Mouse (Mus musculus) erythroid progenitor cell, adult 5-6 weeks (primary cell): Measurements from ENCODE around the gene Arl5a. TPM values are rescaled to one million over a fixed set of nuclear protein-coding genes. Genes with fewer than 3 reads are reported as not detected.

Source experiments
- ATAC-seq: replicated peaks from 2 replicates; pipeline ENCODE4 v1.8.0; 2016; ENCODE audit warnings: moderate number of reproducible peaks, mild to moderate bottlenecking, moderate TSS enrichment, inconsistent platforms; ENCODE audit not compliant: poor library complexity, low FRiP score, severe bottlenecking
- total RNA-seq, 2 experiments: library from RNA; stranded (forward) in 1 of 2; stranded (reverse) in 1 of 2; fragments of 150-400 nt in 1 of 2; fragments of 186-747, 209-891 nt in 1 of 2; gene quantifications; 2 replicates each; pipeline versions ENCODE4 v1.2.3 to v1.2.4; 2015 to 2017; ENCODE audit warnings: low replicate concordance in 2 of 2

Arl5a gene
- total RNA-seq (2015; ENCODE audit: low replicate concordance) (23.5 and 24.9 TPM in 2 replicates), total RNA-seq (2017; ENCODE audit: low replicate concordance) (11.5 and 15.3 TPM in 2 replicates)

DNA sequence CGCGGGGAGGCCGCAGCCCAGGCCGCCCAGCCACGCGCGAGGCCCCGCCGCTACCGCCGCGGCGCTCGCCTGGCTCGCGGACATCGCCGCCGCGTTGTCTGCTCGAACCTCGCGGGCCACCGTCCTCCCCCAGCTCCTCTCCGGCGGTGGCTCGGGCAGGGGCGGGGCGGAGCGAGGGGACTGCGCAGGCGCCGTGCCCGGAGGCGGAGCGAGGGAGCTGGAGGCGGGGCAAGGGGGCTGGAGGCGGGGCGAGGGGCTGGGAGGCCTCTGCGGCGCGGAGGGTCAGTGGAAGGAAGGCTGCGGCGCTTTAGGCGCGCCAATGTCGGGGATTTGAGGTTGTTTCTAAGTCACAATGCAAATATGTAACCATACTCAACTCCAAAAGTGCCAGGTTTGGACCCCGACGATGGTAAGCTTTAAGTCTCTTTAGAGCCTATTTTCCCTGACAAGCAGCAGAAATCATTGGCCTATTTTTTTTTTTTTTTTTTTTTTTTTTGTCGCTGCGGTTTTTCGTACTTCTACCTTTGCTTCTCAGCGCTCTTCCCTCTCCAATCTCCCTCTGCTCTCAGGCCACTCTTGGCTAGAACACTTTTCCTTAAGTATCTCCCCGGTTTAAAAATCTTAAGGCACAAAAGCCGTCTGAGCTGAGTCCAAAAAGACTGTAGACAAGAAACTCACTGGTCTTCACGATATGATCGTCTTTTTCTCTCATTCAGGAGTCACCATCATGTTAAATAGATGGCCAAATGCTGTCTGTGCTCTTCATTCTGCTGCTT lies at the start of gene Arl5a:
Arl5a (minus strand) TSS at position 155 of the 776 bp plus-strand sequence.
- ATAC-seq, result peak; percentile 94

DNA sequence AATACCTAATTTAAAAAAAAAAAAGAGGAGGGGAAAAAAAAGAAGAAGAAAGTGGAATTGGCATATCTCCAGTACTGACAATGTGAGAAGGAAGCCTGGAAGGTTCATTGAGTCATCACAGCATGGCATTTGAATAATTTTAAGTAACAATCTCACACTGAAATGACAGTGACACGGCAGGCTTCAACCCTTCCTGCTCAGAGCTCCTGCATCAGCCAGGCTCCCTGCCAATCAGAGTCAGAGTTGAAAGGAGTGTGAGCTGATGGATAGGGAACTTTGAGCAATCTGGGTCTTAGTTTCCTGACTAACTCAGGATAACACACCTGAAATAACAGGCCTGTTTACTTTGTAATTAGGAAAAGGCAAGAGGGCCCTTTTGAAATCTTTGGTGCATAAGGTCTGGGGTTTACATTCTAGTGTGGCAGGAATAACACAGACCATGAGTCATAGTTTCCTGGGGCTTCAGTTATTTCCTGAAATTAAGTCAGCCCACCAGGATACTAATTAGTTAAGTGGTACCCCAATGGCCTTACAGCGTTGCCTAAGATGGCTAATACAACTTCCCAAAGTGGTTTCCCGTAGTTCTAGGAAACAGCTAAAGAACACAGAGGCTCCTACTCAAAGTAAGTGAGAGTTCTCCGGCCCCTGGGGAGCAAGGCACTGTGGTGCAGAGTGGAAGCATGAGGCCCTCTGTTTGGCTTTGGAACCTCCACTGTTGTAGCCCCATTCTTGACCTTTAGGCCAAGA lies 47.0 kb upstream of the Arl5a start:
- no peak for ATAC-seq

DNA sequence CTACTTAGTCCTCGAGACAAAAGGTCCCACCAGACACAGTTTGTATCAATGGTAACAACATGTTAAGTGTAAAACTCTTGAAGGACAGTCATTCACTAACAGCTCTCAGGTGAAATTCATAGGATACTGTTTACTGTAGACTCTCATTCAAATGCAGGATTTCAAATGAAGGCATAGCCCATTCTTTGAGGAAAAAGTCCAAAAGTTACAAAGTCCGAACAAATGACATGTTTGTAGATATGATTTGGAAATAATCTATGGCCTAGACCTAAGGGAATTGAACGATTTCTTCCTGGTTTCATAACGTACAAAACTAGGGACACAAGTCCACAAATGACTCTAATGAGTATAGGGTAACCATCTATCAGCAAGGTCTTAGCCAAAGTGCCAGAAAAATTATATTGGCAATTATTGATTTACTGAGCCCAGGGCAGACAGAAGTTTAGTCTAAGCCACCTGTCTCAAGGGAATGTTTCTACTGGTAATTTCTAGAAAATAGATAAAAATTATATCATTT lies 45.4 kb upstream of the Arl5a start:
- ATAC-seq, result no peak

DNA sequence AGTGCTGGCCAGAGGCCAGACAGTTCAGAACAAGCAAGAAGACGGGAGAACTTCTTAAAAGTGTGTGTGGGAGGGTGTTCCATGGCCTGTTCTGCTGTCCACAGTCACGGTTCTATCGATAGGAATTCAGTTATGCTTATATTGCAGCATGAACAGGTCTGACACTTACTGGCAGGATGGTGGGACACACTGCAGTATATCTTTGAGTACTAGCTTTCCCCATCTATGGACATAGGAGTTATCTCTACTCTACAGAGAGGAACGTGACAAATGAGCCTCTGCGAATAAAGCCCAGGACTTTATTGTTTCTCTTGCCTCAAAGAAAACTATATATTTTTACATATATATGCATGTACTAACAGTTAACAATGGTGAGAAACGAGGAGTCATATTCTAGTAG lies 42.9 kb upstream of the Arl5a start:
- no peak for ATAC-seq

DNA sequence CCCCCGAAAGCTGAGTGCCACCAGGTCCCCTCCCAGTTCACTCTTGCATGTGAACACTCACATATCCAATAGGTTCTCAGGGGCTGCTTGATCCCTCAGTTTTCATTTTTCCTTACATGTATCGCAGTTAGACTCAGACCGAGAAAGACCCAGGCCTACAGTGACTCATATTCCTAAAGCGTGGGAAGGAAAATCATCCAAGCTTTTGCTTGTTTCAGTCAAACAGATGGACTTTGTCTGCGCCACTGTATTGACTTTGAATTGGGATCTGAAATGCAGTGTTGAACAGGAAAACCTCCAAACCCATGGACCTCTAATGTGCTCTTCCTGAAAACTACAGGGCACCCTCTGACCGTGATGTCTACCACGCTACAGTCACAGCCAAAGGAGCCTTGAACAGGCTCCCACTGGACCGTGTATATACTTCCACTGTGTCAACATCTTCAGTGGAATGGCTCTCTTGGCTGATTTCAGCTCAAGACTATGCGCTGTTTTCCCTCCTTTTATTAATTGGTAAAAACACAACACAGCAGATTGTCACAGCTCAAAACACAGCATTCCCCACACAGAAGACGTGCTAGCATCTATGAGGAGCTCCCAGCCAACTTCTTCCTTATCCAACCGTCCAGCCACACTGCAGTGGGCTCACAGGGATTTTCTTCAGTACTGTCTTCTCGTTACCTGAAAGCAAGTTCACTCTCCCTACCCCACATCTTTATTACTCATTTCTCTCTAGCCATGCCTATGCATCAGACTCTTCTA lies 36.7 kb upstream of the Arl5a start:
- no peak for ATAC-seq

DNA sequence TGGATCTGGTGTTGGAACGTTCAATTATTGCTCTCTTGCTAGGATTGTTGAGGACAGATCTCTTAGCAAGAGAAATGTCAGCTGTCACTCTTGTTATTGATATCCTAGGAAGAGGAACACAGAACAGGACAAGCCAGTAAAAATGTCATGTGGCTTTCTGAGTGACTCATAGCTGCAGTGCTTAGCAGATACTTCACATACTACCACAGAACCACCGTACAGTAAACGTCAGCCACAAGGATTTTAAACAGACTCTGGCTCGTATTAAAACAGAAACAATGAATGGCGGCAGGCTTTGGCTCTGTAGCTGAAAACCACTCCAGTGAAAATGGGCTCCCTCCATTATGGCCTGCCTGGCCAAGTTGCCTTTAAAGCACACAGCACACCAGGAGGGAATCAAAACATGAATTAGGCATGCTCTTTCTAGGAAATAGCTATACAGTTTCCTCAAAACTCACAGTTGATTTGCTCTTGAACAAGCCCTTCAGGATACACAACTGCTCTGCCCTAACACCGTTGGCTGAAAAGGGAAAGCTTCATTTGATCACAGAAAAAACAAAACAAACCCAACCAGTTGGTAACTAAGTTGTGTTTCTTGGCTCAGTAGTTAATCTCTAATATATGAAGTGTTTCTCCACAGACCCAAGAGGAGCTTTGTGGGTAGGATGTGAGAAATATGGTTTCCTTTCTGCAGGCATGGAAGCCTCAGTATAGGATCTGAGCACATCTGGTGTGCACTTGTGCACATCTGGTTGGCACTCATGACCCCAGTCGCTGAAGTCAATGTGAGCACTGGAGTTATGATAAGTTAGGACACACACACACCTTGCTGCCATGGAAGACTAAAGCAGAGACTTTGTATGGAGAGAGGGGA lies 31.1 kb upstream of the Arl5a start:
- no peak for ATAC-seq

DNA sequence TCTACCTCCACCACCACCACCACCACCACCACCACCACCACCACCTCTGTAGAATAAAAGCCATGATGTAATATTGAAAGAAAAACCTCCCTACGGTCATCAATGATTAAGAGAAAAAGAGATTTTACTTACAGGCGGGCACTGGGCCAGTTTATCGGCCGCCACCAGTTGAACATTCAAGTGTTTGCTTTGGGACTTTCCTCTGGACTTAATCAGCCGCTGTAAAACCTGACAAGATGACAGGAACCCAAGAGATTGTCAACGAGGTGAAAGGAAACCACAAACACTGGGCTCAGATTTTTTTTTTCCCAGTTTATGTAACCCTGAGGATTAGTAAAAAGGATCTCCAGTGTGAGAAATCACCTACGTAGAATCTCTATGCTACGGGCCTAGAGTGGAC lies 25.1 kb upstream of the Arl5a start:
- no peak for ATAC-seq

DNA sequence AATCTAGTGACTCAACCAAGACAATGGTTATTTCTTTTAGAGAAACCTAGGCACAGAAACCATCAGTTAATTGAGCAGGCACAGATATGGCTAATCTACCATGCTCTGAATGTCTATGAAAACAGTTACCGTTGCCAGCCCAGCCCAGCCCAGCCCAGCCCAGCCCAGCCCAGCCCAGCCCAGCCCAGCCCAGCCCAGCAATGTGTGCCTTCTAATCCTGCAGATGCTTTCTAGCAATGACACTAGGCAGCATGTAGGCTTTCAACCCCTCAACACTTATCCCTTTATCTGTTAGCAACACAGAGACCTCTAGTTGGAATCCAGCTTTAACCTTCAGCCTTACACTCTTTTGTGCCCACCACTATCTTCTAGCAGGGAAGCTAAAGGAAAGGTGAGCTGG lies 24.2 kb upstream of the Arl5a start:
- ATAC-seq, result peak; percentile 34; the same call in 1 of the 2 replicates

DNA sequence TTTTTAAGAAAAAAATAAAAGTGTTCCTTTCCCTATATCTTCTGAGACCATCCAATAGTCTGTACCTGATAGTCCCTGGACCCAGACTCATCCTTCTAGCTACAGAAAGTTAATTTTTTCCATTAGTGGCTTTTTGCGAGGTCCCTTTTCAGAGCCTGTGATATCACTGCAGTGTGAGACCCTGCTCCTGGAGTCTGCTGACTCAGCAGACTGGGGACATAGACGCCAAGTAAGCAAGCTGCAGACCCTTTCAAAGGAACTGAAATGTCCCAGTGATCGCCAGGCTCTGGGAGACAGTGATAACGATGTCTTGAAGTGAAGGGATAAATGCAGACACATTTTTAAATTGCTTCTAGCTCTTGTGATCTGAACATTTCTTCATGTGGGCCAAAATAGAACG lies 21.9 kb upstream of the Arl5a start:
- ATAC-seq, result no peak

DNA sequence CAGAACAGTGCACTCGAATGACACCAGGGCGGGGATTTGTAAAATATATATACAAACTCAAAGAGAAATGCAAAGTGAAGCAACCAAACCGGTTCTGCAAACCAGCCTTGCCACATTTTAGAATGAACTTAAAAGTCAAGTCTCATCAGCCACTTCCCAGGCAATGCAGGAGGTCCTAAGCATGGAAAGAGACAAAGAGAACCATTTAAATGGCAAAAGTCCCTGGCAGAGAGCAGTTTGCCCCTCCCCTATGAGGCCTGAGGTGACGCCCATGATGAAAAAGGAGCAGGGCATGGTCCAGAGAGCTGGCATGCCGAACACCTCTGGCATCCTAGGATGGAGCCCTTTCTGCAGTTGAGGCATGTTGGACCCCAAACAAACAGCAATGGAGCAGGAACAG lies 17.4 kb upstream of the Arl5a start:
- no peak for ATAC-seq

DNA sequence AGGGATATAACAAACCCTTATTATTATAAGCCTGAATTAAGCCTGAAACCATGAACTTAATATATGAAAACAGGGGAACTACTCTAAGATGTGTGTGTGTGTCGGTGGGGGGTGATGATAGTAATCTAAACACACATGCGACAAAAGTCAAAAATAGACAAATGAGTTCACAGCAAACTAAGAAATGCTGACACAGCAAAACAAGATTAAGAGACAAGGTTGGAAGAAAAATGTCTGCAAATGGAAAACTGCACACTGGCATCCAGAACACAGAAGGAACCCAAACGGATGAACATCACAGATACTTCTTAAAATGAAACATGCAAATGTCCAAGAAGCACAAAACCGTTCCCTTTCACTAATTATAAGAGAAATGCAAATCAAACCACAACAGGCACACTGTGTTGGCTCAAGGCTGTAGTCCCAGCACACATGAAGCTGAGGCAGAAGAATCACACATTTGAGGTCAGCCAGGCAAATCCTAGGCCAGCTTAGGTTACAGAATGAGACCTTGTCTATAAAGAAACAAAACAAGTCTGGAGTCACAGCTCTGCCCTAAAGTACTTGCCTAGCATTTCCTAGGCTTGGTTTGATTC lies 15.8 kb upstream of the Arl5a start:
- ATAC-seq, result no peak

DNA sequence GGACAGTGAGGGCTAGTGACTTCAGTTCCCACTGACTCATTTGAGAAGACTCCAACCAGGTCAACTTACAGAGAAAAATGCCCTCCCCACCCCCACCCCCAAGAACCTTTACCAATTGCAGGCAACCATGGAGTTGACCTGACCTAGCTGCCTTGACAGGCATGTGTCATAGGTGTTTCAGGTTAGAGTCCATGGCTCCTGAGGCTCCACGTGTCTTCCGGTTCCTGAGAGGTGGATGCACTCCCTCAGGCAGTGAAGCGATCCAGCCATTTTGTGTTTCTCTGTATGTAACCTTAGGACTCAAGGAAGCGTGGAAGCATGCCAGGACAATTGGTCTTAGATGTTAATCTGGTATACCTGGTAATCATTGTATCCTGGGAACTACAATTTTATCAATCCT lies 13.7 kb upstream of the Arl5a start:
- ATAC-seq, result no peak

DNA sequence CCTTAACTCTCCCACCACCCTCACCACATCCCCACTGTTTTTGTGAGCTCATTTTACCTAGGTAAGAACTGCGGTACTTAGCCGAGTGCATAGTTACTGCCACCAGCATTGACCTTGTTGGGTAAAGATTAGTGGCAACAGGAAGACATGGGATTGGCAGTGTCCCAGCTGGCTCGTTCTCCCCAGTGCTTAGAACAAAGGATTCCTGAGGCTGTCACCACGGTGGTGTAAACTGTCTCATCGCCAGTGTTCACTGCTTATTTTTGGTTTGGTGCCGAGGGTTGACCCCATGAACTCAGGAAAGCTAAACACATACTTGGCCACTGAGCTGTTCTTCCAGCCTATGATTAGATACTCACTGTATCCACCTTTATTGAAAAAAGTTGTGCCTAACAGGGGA lies 13.3 kb upstream of the Arl5a start:
- ATAC-seq, result 0 out of 2 replicates have a peak, but pooled peaks have one; percentile 30

DNA sequence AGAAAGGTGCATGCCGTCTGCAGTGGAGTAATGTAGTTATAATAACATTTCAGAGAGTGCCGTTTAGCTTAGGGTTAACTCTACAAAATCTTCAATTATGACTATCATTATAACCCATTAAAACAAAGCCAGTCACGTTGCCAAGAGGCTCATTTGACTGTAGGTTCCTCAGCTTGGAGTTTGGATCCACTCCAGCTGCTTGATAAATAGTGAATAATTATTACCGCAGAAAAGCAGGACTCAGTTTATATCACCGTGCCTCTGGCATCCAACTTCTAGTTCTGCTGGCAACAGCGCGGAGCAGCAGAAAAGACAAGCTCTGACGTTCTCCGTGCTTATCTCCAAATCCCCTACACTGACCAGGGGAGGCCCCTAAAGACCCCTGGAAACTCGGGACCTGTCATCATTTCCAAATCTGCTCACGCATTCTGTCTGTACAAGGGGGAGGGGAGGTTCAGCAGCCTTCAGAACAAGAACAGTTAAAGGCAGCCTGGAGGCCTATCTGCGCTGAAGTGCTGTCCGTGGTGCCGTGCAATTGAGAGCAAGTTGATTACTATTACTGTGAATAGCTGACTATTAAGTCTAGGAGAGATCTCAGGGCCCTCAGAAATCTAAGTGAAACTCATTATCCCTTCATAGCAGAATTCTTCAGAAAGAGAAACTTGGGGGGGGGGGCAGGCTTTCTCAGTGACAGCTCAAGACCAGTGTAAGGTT lies 11.4 kb upstream of the Arl5a start:
- ATAC-seq, result no peak

DNA sequence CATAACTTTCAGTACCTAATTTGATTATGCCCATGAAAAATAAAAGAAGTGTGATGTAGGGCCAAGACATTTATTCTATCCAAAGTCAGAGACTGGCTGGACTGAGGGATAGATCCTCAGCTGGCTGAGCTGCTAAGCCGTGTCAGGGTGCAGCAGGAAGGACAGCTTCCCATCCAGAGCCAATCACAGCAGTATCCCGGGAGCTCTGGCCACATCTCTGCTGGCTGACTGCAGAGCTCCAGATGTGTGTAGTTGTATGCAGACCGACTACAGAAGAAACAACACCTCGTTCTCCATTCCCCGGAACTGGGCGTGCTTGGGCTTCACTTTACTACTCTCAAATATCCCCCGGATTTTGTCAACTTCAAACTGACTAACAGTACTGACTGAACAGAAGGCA lies 8.7 kb upstream of the Arl5a start:
- no peak for ATAC-seq

DNA sequence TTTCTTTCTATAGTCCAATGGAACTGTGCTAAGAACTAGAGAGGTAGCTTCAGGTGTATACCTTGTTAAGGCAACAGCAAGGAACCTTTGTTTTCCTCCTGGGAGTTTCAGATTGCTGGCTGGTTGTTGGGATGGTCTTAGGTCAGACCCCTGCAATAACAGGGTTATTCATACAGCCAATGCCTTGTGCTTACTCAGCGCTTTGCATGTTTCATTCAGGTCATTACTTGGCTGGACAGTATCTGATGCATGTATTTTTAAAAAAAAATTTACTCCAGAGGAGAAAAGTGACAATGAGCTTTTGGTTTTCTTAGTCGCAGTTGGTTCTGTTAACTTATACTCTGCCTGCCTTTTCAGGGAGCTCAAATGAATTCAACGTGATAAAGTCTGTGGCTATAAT lies 2.7 kb upstream of the Arl5a start:
- ATAC-seq, result no peak

DNA sequence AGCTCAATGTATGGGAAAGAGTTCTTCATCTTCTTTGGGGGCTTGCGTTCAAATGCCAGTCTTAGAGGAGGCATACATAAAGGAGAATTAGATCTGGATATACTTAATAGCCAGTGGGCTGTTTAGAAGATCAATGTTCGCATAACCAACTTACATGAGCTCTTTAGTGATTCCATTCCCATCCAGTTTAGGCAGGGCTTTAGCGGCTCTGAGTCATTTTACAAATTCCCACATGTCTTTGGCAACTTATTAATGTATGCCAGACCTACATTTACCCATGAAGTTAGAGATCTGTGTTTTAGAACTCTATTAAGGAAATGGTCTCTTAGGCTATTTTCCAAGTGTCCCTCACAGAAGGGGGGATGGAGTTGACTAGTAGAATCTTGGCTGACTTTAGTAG lies 1.3 kb upstream of the Arl5a start:
- no peak for ATAC-seq

DNA sequence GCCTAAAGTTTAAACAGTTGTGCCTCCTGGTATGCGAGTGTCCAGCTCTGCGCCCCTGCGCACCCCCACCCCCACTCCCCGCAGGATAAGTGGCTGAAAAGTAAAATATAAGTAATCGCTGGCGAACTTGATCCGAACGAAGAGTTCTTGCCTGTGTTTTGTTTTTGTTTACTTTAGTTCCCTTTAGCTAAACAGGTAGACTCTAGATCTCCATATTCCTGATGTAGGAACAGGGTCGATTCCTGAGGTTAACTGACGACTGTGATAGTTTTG lies 758 bp upstream of the Arl5a start:
- ATAC-seq, result no peak
